Mouse (Mus musculus): ENCODE results near the gene Hebp2. TPM values are rescaled to one million over a fixed set of nuclear protein-coding genes. Genes with fewer than 3 reads are reported as not detected.

Hebp2 gene
- polyA plus RNA-seq, 1 experiment: 26.9 TPM

GRCm38 (mm10) chr10:18510663-18511062 is 35.2 kb downstream of the Hebp2 start:
- DNase-seq (ENCODE audit: low spot score): no peak

- DNase-seq (ENCODE audit: low spot score): no peak
Measured at GRCm38 (mm10) chr10:18508586-18508985, 37.3 kb downstream of the Hebp2 start.

- DNase-seq (ENCODE audit: low spot score): no peak
Measured at GRCm38 (mm10) chr10:18507869-18508473, 37.9 kb downstream of the Hebp2 start.

- no peak for DNase-seq (ENCODE audit: low spot score)
Measured at GRCm38 (mm10) chr10:18506501-18506946, 39.4 kb downstream of the Hebp2 start.

GRCm38 (mm10) chr10:18505690-18506089 is 40.2 kb downstream of the Hebp2 start:
- no peak for DNase-seq (ENCODE audit: low spot score)

GRCm38 (mm10) chr10:18501997-18502396 is 43.9 kb downstream of the Hebp2 start:
- DNase-seq (ENCODE audit: low spot score): no peak

GRCm38 (mm10) chr10:18497066-18497465 is 48.8 kb downstream of the Hebp2 start:
- no peak for DNase-seq (ENCODE audit: low spot score)

- DNase-seq (ENCODE audit: low spot score): no peak
Measured at GRCm38 (mm10) chr10:18494249-18494648, 51.6 kb downstream of the Hebp2 start.

- no peak for DNase-seq (ENCODE audit: low spot score)
Measured at GRCm38 (mm10) chr10:18493010-18493894, 52.6 kb downstream of the Hebp2 start.

GRCm38 (mm10) chr10:18491952-18492351 is 53.9 kb downstream of the Hebp2 start:
- DNase-seq (ENCODE audit: low spot score): no peak

GRCm38 (mm10) chr10:18489936-18490335 is 55.9 kb downstream of the Hebp2 start:
- no peak for DNase-seq (ENCODE audit: low spot score)

Other genes starting within 250 kb of the Hebp2 start
- gene Nhsl1, start 227.1 kb downstream of the Hebp2 start, polyA plus RNA-seq (2012; rRNA removed): 14.0 and 14.8 TPM in 2 replicates
- 0.87 and 0.91 TPM in 2 replicates for gene Arfgef3, start 197.9 kb upstream of the Hebp2 start, polyA plus RNA-seq (2012; rRNA removed)
- not detected in 2 replicates for gene Gm4922, start 240.7 kb upstream of the Hebp2 start, polyA plus RNA-seq (2012; rRNA removed)